Mouse (Mus musculus) hindbrain, postnatal 0 days (tissue): ENCODE measurements around the gene Tbc1d14. TPM values are rescaled to one million over a fixed set of nuclear protein-coding genes. Genes with fewer than 3 reads are reported as not detected.

Source experiments
- ATAC-seq: fragments of 200-750 bp; cut with Nextera tagmentation; 2 replicates; pipeline ENCODE4 v1.8.0; 2017; ENCODE audit warnings: mild to moderate bottlenecking, moderate TSS enrichment, moderate library complexity
- DNase-seq: peaks from one replicate; pipeline ENCODE4 v3.0.0-alpha.2; 2015; ENCODE audit warnings: low spot score
- H3K27ac ChIP-seq: fragments of 300-500 bp; sonication (generic); 2 replicates; pipeline ENCODE4 v1.5.1; 2014; ENCODE audit warnings: mild to moderate bottlenecking
- H3K27me3 ChIP-seq: fragments of 300-500 bp; sonication (generic); 2 replicates; pipeline ENCODE4 v1.6.1; 2014; ENCODE audit warnings: low read length, mixed read lengths; ENCODE audit not compliant: insufficient read depth
- H3K36me3 ChIP-seq: fragments of 300-500 bp; sonication (generic); 2 replicates; pipeline ENCODE4 v1.6.1; 2014; ENCODE audit warnings: low read length, mixed read lengths; ENCODE audit not compliant: insufficient read depth
- H3K4me1 ChIP-seq: fragments of 300-500 bp; sonication (generic); 2 replicates; pipeline ENCODE4 v1.6.1; 2014; ENCODE audit warnings: antibody characterized with exemption, low read length, mixed read lengths; ENCODE audit not compliant: insufficient read depth
- H3K4me2 ChIP-seq: fragments of 300-500 bp; sonication (generic); 2 replicates; pipeline ENCODE4 v1.6.1; 2014; ENCODE audit warnings: low read depth, mild to moderate bottlenecking, low read length, moderate library complexity, mixed read lengths
- H3K4me3 ChIP-seq: fragments of 300-500 bp; sonication (generic); 2 replicates; pipeline ENCODE4 v1.5.1; 2014; ENCODE audit warnings: low read length
- H3K9ac ChIP-seq: fragments of 300-500 bp; sonication (generic); replicated peaks from 2 replicates; pipeline ENCODE4 v1.6.1; 2014; ENCODE audit warnings: mild to moderate bottlenecking, low read length, moderate library complexity, mixed read lengths
- H3K9me3 ChIP-seq: fragments of 300-500 bp; sonication (generic); 2 replicates; pipeline ENCODE4 v1.6.1; 2016; ENCODE audit warnings: low read length, mixed read lengths
- CTCF ChIP-seq: IDR thresholded peaks from 2 replicates; pipeline ENCODE4 v1.5.1; 2016; ENCODE audit warnings: antibody characterized with exemption, control low read depth, low read depth
- WGBS: fragments of 180-500 bp; shearing (Covaris S2); extraction: QIAGEN DNeasy Blood & Tissue Kit; methylation state at CpG from one replicate; pipeline ENCODE4 v1.1.7; 2014; 5-methylcytosine and 5-hydroxymethylcytosine counted together
- polyA plus RNA-seq: library from polyadenylated mRNA; unstranded; fragments of >200 nt; fragmentation: Nextera tagmentation; extraction: Ambion mirVana; gene quantifications from 2 replicates; pipeline ENCODE4 v1.2.1, GENCODE M21; 2015
- total RNA-seq: library from RNA; depleted of rRNA; stranded (reverse); fragments of >200 nt; gene quantifications from 2 replicates; pipeline ENCODE4 v1.2.3, GENCODE M21; 2014

Gene Tbc1d14
- total and polyA plus RNA-seq, 2 experiments from 2014 or later = 22.9 to 46.4 TPM

- whole genome bisulfite sequencing = 49% methylated on average over 2 of the region's 2 CpGs
- DNase-seq = no peak
- H3K4me1 ChIP-seq = no peaks in the 10 kb centered on the region
- TF ChIP-seq CTCF = no peak
- H3K27ac ChIP-seq = no peak overlapping the region
- H3K9ac ChIP-seq = no peak overlapping the region
- peaks cover 34% of the 10 kb centered on the region for H3K36me3 ChIP-seq
- H3K27me3 ChIP-seq = no peaks in the 10 kb centered on the region
- no peaks in the 10 kb centered on the region for H3K9me3 ChIP-seq
- ATAC-seq = no peak
- H3K4me2 ChIP-seq = no peak overlapping the region
- H3K4me3 ChIP-seq = no peak overlapping the region
Measured at GRCm38 (mm10) chr5:36522782-36523181, 70.3 kb downstream of the Tbc1d14 start.

GRCm38 (mm10) chr5:36519751-36520150 is 73.3 kb downstream of the Tbc1d14 start:
- WGBS = 63% methylated on average over 3 of the region's 3 CpGs
- Histone ChIP-seq H3K4me2 (no peak overlapping the region), H3K9me3 (no peaks in the 10 kb centered on the region), H3K9ac (no peak overlapping the region), H3K27me3 (no peaks in the 10 kb centered on the region), H3K4me1 (no peaks in the 10 kb centered on the region), H3K27ac (no peak overlapping the region; the same call in 1 of the 2 replicates), H3K36me3 (peaks cover 50% of the 10 kb centered on the region), H3K4me3 (no peak overlapping the region)
- DNase-seq = no peak
- no peak for ATAC-seq
- TF ChIP-seq CTCF = no peak

- H3K27me3 ChIP-seq = no peaks in the 10 kb centered on the region
- TF ChIP-seq CTCF = no peak
- H3K9me3 ChIP-seq = no peaks in the 10 kb centered on the region
- 73% methylated on average over 3 of the region's 3 CpGs for WGBS
- no peak for DNase-seq
- H3K4me3 ChIP-seq = no peak overlapping the region
- H3K4me1 ChIP-seq = no peaks in the 10 kb centered on the region
- H3K36me3 ChIP-seq = peaks cover 58% of the 10 kb centered on the region
- no peak overlapping the region for H3K9ac ChIP-seq
- ATAC-seq = no peak
- no peak overlapping the region for H3K4me2 ChIP-seq
- H3K27ac ChIP-seq = no peak overlapping the region; the same call in 1 of the 2 replicates
Measured at GRCm38 (mm10) chr5:36517596-36517995, 75.5 kb downstream of the Tbc1d14 start.

- ATAC-seq = no peak
- H3K27me3 ChIP-seq = no peaks in the 10 kb centered on the region
Measured at GRCm38 (mm10) chr5:36515558-36515957, 77.5 kb downstream of the Tbc1d14 start.

GRCm38 (mm10) chr5:36515126-36515525 is 78.0 kb downstream of the Tbc1d14 start:
- TF ChIP-seq CTCF = no peak
- 89% methylated on average over 1 of the region's 1 CpGs for WGBS

More at GRCm38 (mm10) chr5:36515558-36515957, 77.5 kb downstream of the Tbc1d14 start:
- Histone ChIP-seq H3K36me3 (peaks cover 52% of the 10 kb centered on the region), H3K27ac (no peak overlapping the region), H3K9ac (no peak overlapping the region), H3K4me1 (no peaks in the 10 kb centered on the region), H3K4me3 (no peak overlapping the region), H3K9me3 (no peaks in the 10 kb centered on the region), H3K4me2 (no peak overlapping the region)
- WGBS = 75% methylated on average over 5 of the region's 5 CpGs
- no peak for TF ChIP-seq CTCF
- DNase-seq = no peak

GRCm38 (mm10) chr5:36510956-36511355 is 82.1 kb downstream of the Tbc1d14 start:
- WGBS = 96% methylated on average over 2 of the region's 2 CpGs
- H3K4me2 ChIP-seq = no peak overlapping the region
- no peak for TF ChIP-seq CTCF

More at GRCm38 (mm10) chr5:36515126-36515525, 78.0 kb downstream of the Tbc1d14 start:
- DNase-seq (no peak), ATAC-seq (no peak)
- peaks cover 50% of the 10 kb centered on the region for H3K36me3 ChIP-seq
- no peak overlapping the region for H3K4me3 ChIP-seq
- no peaks in the 10 kb centered on the region for H3K9me3 ChIP-seq
- no peak overlapping the region for H3K27ac ChIP-seq
- H3K9ac ChIP-seq = no peak overlapping the region
- H3K4me2 ChIP-seq = no peak overlapping the region
- H3K27me3 ChIP-seq = no peaks in the 10 kb centered on the region
- no peaks in the 10 kb centered on the region for H3K4me1 ChIP-seq

GRCm38 (mm10) chr5:36508351-36508750 is 84.7 kb downstream of the Tbc1d14 start:
- 91% methylated on average over 10 of the region's 10 CpGs for WGBS
- ATAC-seq (no peak), DNase-seq (no peak)
- TF ChIP-seq CTCF = no peak
- Histone ChIP-seq H3K27me3 (no peaks in the 10 kb centered on the region), H3K4me3 (no peak overlapping the region), H3K4me2 (no peak overlapping the region), H3K36me3 (peaks cover 65% of the 10 kb centered on the region), H3K27ac (no peak overlapping the region), H3K4me1 (no peaks in the 10 kb centered on the region), H3K9me3 (no peaks in the 10 kb centered on the region), H3K9ac (no peak overlapping the region)

More at GRCm38 (mm10) chr5:36510956-36511355, 82.1 kb downstream of the Tbc1d14 start:
- Histone ChIP-seq H3K27me3 (no peaks in the 10 kb centered on the region), H3K27ac (no peak overlapping the region), H3K9ac (no peak overlapping the region), H3K36me3 (peaks cover 59% of the 10 kb centered on the region), H3K4me1 (no peaks in the 10 kb centered on the region), H3K4me3 (no peak overlapping the region), H3K9me3 (no peaks in the 10 kb centered on the region)
- DNase-seq (no peak), ATAC-seq (no peak)
